33 mouse cellular contexts compared by ENCODE assay signal in genomic region chr10:12899901-12900300, GRCm38 (mm10).
"Had no signal": no experiment of that assay in that cellular context is flagged by ENCODE, and none has a peak within 500 bp of the region (broad histone marks: within the 10 kb centered on the region; RNA-seq: fewer than 3 reads in every experiment).

No protein-coding gene starts in this region.

- H3K27me3 ChIP-seq: heart, embryonic 12.5 days; heart, embryonic 13.5 days; heart, embryonic 15.5 days; hindbrain, embryonic 12.5 days; hindbrain, embryonic 13.5 days; hindbrain, embryonic 15.5 days; intestine, embryonic 15.5 days; kidney, embryonic 15.5 days had no signal

- ATAC-seq: hindbrain, embryonic 16.5 days; hindbrain, postnatal 0 days; inflammation-experienced regulatory T-cells, adult 6 months; intestine, embryonic 15.5 days; intestine, embryonic 16.5 days; intestine, postnatal 0 days had no signal

- H3K27ac ChIP-seq: heart, embryonic 10.5 days; heart, embryonic 13.5 days; heart, embryonic 15.5 days; hindbrain, embryonic 10.5 days; hindbrain, embryonic 12.5 days; hindbrain, embryonic 13.5 days; hindbrain, embryonic 14.5 days; hindbrain, embryonic 15.5 days; hindbrain, postnatal 0 days; intestine, embryonic 15.5 days; kidney, embryonic 15.5 days; kidney, postnatal 0 days; layer of hippocampus, adult 2 months had no signal

- H3K4me2 ChIP-seq: heart, embryonic 11.5 days; heart, embryonic 12.5 days; heart, embryonic 13.5 days; heart, embryonic 15.5 days; hindbrain, embryonic 12.5 days; hindbrain, embryonic 13.5 days; hindbrain, embryonic 14.5 days; hindbrain, embryonic 15.5 days; intestine, embryonic 15.5 days; kidney, embryonic 15.5 days had no signal

- H3K36me3 ChIP-seq: heart, embryonic 10.5 days; heart, embryonic 12.5 days; heart, embryonic 13.5 days; heart, embryonic 15.5 days; hindbrain, embryonic 10.5 days; hindbrain, embryonic 12.5 days; hindbrain, embryonic 13.5 days; hindbrain, embryonic 15.5 days; intestine, embryonic 15.5 days; kidney, embryonic 15.5 days had no signal

- H3K9me3 ChIP-seq: heart, embryonic 10.5 days; heart, embryonic 12.5 days; heart, embryonic 13.5 days; heart, embryonic 15.5 days; hindbrain, embryonic 10.5 days; hindbrain, embryonic 12.5 days; hindbrain, embryonic 13.5 days; hindbrain, embryonic 15.5 days; intestine, embryonic 15.5 days; kidney, embryonic 15.5 days had no signal

- H3K4me3 ChIP-seq: heart, embryonic 10.5 days; heart, embryonic 12.5 days; heart, embryonic 13.5 days; heart, embryonic 15.5 days; hindbrain, embryonic 10.5 days; hindbrain, embryonic 12.5 days; hindbrain, embryonic 13.5 days; hindbrain, embryonic 15.5 days; intestine, embryonic 15.5 days; kidney, embryonic 15.5 days; layer of hippocampus, adult 2 months had no signal

- DNase-seq: heart, postnatal 14 days; heart, postnatal 36 days; heart, postnatal 4 days; kidney, adult 11 months; kidney, adult 18-20 months; kidney, adult 2 months; kidney, adult 8-10 months; kidney, adult 9 months; kidney, postnatal 10 days; kidney, postnatal 14 days; kidney, postnatal 36 days; kidney, postnatal 4 days; layer of hippocampus, adult 9-11 months; layer of hippocampus, postnatal 36 days had no signal

- H3K4me1 ChIP-seq: heart, embryonic 12.5 days; heart, embryonic 13.5 days; heart, embryonic 15.5 days; hindbrain, embryonic 12.5 days; hindbrain, embryonic 13.5 days; hindbrain, embryonic 15.5 days; intestine, embryonic 15.5 days had no signal

- H3K9ac ChIP-seq: heart, embryonic 12.5 days; heart, embryonic 13.5 days; heart, embryonic 15.5 days; hindbrain, embryonic 12.5 days; hindbrain, embryonic 13.5 days; hindbrain, embryonic 14.5 days; hindbrain, embryonic 15.5 days; intestine, embryonic 15.5 days; kidney, embryonic 15.5 days had no signal
